Mouse (Mus musculus) CH12.LX (cell line): ENCODE data around the gene Gm20662.

Source experiments
- CTCF ChIP-seq, 2 experiments: IDR thresholded peaks in 1 of 2; conservative IDR thresholded peaks in 1 of 2; 2 replicates each; pipeline ENCODE4 v1.5.1; 2011 to 2012; ENCODE audit warnings: low read depth in 2 of 2, low read length in 2 of 2, improper control_type of control experiment in 1 of 2, inconsistent platforms in 1 of 2, mild to moderate bottlenecking in 1 of 2, moderate library complexity in 1 of 2
- EP300 ChIP-seq: IDR thresholded peaks from 2 replicates; pipeline ENCODE4 v1.6.1; 2011; ENCODE audit warnings: low read length, improper control_type of control experiment
- POLR2A ChIP-seq: IDR thresholded peaks from 2 replicates; pipeline ENCODE4 v1.6.1; 2011; ENCODE audit warnings: low read depth, mild to moderate bottlenecking, improper control_type of control experiment, low read length
- POLR2AphosphoS2 ChIP-seq: IDR thresholded peaks from 2 replicates; pipeline ENCODE4 v1.6.1; 2011; ENCODE audit warnings: low read depth, low read length, improper control_type of control experiment

DNA sequence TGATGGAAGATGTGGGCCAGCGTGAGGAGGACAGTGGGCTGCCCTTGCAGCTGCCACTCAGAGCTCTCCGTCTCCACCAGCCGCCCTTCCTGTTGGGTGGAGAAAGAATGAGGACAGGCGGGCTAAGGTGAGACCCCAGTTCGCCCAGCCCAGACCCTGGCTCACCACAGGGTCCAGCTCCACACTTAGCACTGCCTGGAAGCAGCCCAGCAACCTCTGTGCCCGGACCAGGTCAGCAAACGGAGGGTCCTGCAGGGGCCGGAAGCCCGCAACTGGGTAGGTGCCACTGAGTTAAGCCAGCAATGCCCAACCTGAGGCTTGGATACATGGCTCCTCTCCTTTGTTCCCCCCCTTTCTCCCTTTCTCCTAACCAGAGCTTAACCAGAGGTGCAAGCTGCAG is 72.9 kb downstream of the Gm20662 start:
- TF ChIP-seq CTCF (conservative IDR thresholded peaks at IDR 0.05 in 1 of 2, IDR thresholded peaks at IDR 0.05 in 1 of 2; ENCODE audit: low read depth in 2 of 2, low read length in 2 of 2) = no peak
- TF ChIP-seq POLR2A = no peak
- no peak for TF ChIP-seq EP300
- TF ChIP-seq POLR2AphosphoS2 = no peak
